Mouse (Mus musculus): Measurements from ENCODE around the gene Serpinb6a.
"Not testable (repeated sequence)": the region's sequence is repeated elsewhere in the genome, so short reads cannot be mapped to it uniquely, and the experiment has no call there.

The Serpinb6a gene

DNA sequence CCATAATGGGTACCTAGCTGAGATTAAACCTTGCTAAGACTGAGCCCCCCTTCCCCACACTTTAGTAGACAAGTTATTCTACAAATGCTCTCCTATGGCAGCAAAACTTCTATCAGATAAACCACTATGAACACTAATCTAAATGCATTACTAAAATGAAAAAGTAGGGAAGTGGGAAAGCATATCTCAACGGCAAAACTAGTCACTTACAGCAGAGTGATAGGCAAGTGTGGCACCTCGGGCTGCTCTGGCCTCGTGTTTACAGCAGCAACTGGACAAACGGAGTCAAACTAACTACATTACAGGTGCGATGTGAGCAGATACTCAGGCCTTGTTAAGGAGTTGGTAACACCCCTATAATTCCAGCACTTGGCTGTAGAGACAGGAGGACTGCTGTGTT is 13.0 kb downstream of the Serpinb6a start:
- DNase-seq (ENCODE audit: low spot score in 2 of 2): no peak

DNA sequence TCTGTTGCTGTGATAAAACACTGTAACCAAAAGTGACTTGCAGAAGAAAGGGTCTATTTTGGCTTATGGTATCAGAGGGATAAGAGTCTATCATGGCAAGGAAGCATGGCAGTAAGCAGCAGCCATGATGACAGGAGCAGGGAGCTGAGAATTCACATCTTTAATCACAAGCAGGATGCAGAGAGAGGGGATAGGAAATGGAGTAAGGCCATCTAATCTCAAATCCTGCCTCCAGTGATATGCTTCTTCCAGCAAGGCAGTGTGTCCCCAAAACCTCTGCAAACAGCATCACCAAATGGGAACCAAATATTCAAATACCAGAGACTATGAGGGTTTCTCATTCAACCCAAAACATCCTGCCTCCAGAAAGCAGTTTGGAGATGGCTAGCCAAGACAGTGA is 36.0 kb downstream of the Serpinb6a start:
- no peak for DNase-seq (ENCODE audit: low spot score in 2 of 2)

DNA sequence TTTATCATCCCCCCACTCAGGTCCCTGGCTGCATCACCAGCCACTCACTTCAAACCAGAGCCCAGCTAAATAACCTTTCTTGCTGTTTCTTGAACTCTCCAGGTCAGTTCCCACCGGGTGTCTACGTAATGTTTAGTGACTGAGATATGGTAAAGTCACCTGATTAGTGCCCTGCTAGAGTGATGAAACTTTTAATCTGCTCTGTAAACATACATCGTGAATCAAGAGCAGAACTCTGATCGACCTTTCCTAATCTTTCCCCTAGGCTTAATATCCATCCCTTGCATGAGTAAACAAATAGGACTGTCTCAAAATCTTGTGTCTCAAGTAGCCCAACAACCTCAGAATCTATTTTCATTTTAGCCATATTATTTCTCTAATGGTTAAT is 36.6 kb downstream of the Serpinb6a start:
- DNase-seq (ENCODE audit: low spot score in 2 of 2): no peak

DNA sequence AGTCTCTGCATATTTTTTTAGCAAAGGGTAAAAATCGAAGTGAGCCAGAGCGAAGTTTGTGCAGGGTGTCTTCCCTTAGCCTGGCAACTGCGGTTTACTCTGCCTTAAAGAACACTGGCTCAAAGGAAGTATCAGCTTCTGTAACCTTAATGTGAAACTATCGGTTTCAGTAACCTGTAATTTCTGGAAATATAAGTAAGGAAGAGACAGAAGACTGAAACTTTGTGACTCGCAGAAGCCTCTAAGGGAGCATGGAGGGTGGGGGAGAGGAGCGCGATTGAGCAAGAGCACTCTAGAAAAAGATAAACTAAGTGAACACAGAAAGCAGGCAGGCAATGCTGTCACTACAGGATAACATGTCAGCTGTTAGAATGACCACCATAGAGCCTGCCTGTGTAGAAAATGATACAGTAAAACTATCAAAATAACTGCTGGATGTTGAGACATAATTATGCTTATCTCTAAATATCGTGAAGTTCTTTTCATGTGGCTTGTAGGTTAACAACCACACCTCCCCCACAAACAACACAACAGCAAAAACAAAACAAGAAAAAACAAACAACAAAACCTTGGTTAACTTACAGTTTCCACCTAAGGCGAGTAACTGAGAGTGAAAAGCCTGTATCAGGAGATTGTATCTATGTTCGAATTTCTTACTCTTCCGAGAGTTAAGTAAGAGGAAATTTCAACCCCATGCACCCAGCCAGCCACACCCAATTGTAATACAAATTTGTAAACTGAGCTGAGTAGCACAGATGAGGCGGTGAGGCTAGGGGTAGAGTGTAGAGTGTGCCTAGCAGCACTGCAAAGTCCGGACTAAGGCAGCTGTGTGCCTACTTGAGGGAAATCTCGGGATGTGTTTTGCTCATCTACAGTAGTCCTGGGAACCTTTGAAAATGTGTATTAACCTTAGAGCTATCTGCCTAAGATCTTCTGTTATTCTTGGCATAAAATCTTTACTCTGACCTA is 37.3 kb downstream of the Serpinb6a start:
- peak in 1 of 2 experiments; percentile 4 for DNase-seq (ENCODE audit: low spot score in 2 of 2)

DNA sequence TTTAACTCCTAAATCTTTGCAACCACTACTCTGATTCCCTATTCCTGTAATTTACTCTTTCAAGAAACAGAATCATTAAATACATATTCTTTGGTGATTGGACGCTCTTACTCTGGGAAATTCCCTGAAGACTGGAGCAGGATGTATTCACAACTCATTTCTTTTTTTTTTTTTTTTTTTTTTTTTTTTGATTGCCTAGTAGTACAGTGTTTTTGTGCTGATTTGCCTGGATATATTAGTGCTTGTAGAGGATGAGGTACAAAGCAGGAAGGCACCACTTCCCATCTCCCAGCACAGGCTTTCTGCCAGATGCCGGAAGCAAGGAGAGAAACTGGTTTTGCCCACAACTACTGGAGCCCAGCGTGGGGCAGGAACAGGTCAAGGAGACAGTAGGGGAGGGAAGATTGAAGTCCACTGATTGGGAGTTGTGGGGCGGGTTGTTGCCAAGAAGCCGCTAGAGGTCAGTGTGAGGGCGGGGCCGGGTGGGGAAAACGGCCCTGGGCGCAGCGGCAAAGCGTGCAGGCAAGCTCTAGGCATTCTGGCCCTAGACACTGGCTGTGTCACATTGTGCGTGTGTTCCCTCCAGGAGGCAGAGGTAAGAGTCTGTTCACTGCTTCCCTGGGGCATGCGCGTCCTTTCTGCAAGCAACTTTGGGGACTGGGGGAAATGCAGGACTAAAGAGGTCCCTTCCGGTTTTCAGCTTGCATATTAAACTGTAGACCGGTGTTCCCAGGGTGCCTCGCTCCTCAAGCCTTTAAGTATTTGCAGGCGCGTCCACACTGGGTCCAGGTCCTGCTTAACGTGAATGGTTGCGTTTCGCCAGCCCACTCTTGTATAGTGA is 38.2 kb downstream of the Serpinb6a start, which contains the start of gene Nqo2:
TSS of gene Nqo2 (plus strand) at position 482 of the 841 bp plus-strand sequence.
- DNase-seq (ENCODE audit: low spot score in 2 of 2): peak; percentile 33 to 37

DNA sequence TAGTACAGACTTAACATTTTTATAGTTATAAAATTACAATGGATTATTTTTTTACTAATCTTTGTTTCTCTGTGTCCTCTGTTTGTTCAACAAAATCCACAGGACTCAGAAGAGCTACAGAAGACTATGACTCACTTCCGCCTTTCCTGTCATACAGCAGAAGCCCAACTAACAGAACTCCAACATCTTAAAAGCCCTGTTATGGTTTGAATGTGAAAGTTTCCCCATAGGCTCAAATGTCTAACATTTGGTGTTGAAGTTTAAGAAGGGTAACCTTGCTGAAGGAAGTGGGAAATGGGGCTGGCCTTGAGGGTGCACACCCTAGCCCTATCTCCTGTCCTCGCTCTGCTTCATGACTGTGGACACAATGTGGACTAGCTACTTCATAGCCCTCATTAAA is 42.8 kb downstream of the Serpinb6a start:
- DNase-seq (ENCODE audit: low spot score in 2 of 2): no peak

DNA sequence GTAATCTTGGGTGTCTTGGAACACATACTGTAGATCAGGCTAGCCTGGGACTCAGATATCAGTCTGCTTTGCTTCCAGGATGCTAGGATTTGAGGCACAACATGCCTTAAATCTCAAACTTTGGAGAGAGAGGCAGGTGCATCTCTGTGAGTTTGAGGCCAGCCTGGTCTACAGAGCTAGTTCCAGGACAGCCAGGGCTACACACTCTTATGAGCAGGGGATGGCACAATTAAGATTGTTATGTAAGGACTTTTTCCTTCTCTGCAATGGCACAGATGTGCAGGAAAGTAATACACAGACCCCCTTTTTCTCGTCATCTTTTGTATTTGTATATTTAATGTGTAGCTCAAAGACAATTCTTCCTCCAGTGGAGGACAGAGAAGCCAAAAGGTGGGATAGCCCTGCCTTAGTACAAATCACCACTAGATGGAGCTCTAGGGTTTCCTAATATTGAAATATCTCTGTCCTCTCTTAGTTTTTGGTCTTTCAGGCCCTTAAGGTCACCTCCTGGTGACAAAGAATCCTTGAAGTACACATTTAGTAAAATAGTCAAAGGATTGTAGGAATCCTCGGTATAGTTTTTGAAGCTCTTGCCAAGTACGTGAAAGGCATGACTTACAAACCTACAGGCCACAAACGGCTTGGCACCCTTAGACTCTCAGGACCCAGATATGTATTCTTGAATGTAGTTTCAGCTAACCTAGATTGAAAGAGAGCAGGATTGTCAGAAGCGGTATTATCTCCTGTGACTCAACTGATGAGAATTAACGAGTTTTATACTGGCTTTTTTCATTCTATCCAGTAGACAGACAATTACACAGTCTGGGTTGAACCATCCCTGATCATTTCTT is 45.8 kb downstream of the Serpinb6a start:
- peak in 1 of 2 experiments; percentile 9 for DNase-seq (ENCODE audit: low spot score in 2 of 2)

DNA sequence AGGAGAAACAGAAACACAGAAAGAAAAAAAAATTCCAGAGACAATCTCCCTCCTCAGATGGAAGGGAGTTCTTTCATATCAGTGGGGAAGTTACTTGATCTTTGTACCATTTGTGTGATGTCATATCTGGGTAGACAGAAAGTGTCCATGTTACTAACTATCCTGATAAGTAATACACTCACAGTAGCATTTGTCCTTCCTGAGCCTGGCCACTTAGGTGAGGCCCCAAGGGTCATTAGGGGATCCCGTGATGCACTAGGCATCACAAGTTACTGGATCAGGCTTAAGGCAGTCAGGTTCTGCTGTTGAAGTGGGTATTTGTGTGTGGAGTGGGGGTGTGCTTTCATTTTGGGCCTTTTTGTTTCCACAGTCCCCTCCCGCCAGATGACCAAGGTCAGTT is 49.6 kb downstream of the Serpinb6a start:
- no peak for DNase-seq (ENCODE audit: low spot score in 2 of 2)

DNA sequence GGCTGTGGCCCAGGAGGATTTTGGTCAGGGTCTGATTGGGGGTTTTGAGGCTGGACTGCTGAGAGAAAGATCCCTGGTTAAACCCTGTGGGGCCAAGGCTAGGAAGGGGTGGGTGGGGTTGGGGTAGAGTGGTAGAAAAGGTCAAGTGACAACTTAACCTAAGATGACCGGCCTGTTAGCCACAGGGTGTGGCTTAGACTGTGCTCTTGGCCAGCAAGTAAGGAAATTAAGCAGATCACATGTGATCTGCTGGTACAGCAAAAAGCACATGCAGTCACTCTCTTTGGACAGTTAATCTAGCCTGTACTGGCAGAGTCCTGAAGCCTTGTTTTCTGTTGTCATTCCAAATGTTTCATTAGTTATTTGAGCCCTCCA is 50.5 kb downstream of the Serpinb6a start:
- no peak for DNase-seq (ENCODE audit: low spot score in 2 of 2)

DNA sequence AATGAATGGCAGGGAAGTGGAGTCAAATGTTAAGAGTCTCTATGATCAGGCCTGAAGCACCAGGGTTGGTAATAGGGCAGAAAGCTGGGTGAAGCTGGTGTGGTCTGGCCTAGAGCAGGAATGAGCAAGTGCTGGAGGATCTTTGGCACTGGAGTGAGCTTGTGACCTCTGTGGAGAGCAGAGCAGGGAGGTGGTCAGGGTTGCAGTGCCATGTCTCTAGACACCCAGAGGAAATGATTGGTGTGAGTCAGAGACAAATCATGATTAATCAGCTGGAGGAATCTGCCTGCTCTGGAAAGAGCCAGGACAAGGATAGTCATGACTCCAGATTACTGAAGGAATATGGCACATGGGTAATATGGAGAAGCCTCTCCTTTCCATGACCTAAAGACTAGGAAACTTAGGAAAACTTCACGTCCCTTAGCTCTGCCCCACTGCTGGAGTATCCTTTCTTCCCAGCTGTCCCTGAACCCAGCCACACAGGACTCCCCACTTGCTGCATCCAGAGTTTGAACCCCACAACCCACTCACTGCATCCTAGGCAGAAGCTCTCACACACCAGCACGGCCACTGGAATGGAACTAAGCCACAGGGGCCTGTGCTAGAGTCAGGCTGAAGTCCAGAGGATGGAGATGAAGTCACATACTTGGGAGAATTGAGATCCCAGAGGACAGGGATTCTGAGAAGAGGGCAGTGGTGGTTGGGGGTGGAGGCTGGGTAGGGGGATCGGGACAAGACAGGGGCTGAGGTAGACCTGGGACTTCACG is 51.1 kb downstream of the Serpinb6a start:
- DNase-seq (ENCODE audit: low spot score in 2 of 2): no peak

DNA sequence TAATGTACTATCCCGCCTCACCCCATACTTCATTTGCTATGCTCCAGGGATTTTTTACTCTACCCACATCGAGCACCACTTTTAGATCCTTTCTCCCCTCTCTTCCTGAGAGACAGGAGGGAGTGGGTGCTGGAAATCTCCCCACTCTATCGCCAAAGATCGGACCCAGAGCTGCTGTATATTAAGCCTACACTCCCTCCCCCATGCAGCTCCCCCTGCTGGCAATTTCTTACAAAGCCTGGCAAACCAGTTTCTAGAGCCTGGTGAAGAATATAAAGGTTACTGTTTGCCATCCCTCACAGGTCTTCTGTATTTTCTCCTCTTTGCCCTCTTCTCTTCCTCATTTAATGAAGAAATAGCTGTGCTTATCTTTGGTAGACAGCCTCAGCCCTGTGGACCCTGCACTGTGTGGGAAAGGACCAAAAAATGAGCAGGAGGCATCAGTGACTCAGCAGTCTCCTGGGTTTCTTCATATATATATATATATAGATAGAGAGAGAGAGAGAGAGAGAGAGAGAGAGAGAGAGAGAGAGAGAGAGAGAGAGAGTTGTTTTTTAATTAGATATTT is 60.3 kb downstream of the Serpinb6a start:
- DNase-seq (ENCODE audit: low spot score in 2 of 2): no peak

DNA sequence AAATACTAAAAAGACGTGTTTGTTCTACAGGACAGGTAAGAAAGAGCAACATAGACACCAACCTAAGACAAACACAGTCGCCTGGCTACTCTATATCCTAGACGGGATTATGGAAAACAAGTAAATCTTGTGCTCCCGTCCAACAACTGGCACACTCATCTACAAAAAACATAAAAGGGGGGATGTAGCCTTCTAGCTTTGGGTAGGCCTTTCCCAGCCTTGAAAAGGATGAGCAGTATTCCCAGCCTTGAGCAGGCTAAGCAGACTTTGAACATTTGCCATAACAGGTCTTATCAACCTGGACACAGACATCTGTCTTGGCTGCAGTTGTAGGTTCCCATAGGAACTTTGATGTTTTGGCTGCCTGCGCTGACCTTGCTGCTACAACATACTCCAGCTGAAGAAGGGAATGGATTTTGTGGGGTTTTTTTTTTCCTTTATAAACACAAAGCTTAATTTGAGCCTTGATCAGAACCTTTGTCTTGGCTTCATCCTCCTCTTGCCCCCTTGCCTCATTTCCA is 61.2 kb downstream of the Serpinb6a start:
- DNase-seq (ENCODE audit: low spot score in 2 of 2): no peak

DNA sequence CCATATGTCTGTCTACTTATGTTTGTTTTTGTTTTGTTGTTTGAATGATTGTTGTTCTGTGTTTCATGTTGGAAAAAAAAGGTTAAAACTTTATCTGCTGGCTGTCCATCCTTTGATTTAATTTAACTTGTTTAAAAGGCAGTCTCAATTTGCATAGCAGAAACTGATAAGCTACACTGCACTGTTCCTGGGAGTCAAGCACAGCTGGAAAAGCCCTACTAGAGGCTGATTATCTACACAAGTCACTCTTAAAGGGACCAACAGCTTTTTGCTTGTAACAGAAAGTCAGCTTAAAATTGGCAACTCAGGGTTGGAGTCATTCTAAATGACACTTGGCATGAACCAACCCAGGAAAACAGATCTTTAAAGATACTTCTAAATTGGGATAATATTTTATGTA is 65.0 kb downstream of the Serpinb6a start:
- DNase-seq (ENCODE audit: low spot score in 2 of 2): not testable (repeated sequence)

DNA sequence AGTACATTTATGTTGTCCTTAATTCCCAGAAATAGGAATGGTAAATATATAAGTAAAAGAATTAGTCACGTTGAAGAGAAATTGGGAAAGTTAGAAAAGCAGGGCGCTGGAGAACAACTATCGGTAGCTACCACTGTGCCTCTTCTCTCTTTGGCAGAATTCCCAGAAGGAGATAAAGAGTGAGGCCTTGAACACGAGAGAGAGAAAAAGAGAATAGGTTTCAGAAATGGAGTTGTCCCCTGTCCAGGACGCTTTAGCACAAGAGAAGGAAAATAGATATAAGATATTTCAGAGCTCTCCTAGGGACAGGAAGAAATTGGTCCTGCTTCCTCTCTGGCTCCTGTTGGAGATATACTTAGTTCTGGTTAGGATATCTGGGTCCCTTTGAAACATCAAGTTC is 65.4 kb downstream of the Serpinb6a start:
- no peak for DNase-seq (ENCODE audit: low spot score in 2 of 2)

DNA sequence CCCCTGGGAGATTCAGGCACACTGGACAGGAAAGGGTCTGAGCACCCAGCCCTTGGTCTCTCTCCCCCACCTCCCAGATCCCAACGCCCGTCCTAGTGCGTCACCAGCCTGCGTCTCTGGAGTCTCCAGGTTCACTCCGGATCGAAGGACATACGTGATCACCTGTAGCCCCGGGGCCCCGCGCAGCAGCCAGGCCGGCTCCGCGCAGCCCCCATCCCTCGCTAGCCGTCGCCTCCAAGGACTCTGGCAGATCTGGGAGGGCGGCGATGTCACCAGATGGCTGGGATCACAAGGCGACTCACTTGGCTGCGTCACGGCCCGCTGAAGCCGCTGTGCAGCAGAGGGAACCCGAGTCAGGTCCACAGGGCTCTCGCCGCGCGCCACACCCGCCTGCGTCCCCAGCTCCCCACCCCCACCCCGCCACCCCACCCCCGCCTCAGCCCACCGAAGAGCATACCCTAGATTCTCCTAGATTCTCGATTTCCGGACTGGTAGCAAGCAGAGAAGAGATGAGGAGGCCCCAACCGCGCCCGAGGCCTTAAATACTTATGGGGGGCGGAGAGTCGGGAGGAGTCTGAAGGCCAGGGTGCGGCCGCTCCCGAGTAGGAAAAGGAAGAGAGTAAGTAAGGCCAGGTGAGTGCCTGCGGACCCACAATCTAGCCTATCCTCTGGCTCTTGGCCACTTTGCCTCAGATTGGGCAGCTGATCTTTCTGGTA is 67.0 kb downstream of the Serpinb6a start:
- peak in 1 of 2 experiments; percentile 6 for DNase-seq (ENCODE audit: low spot score in 2 of 2)

DNA sequence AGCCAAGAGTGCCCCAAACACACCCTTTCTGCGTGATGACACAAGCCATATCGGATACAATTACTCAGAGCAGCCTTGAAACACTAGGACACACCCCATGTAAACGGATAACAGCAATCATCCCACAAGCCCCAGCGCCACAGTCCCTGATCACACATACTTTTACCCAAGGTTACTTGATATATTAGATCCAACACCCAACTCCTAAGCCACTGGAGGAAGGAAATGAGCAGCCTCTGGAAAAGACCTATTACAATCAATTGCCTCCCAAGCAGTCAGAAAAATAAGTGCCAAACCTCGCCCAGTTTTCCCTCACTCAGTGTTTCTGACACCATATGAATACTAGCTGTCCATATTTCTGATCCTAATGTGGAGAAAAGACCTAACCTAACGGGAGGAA is 67.9 kb downstream of the Serpinb6a start:
- DNase-seq (ENCODE audit: low spot score in 2 of 2): no peak

DNA sequence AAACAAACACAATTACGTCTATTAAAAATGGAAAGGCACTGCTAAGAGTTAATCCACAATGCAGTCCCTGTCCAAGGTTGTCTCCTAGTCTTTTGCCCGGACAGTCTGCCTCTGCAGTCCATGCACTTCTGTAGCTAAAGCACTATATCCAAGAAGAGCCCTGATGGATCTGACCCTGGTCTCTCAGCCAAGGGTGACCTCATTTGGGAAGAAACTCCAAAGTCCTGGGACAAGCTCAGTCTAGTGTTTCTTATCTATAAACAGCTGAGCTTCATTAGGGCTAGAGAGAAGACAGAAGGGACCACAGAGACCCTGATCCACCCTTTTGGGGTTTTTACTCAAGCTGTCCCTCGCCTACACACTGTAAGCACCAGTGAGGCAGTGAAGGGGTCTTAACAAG is 71.7 kb downstream of the Serpinb6a start:
- DNase-seq (ENCODE audit: low spot score in 2 of 2): no peak

DNA sequence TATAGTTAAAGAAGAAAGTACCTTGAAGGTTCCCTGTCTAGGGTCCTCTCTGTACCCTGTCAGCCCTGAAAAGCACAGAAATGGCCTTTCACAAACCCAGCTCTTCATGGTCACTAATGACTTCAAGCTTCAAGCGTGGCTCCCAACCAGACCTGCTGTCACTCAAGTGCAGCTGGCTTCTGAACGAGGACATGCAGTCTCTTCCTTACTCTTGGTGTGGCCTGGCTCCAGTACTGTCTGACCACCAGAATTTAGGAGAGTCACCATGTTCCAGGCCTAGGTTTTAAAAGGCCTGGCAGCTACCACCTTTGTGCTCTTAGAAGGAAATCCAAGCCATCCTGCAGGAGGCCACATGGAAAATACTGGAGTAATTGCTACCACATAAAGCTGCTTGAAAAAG is 72.3 kb downstream of the Serpinb6a start:
- no peak for DNase-seq (ENCODE audit: low spot score in 2 of 2)

DNA sequence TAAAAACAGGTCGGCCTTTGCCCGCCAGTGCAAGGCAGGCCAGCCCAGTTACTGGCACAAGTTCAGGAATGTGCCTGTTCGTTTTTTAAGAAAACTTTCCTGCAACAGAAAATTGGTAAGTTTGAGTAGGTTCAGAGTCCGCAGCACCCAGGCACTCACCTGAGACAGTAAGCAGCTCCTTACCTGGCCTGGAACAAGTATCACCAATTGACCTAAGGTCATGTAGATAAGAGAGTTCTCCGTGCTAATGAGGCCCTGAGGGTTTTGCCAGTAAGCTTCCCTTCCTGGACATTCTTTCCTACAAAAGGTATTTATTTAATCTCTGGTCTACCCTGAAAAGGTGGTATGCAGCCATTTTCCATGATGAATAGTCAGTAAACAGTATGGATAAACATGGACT is 80.9 kb downstream of the Serpinb6a start:
- DNase-seq (ENCODE audit: low spot score in 2 of 2): no peak

DNA sequence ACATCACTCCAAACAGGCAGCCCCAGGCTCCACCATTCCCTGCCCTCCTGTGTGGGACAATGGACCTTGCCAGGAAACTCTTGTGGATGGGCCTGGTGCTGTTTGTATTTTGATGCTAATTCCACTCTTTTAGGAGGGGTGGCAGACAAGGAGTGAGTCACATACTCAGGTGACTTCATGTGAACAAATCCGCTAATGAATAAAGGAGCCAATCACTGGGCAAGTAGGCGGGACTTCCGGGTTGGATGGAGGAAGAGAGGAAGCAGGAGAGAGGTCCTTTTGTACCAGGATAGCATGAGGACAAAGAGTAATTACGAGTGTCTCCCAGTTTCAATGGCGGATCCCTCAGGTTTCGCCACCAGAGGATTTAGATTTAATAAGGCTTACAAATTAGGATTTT is 81.6 kb downstream of the Serpinb6a start:
- DNase-seq (ENCODE audit: low spot score in 2 of 2): no peak
